Mouse (Mus musculus) olfactory bulb, adult 2 months (tissue): ENCODE data around the gene Idh3g. TPM values are rescaled to one million over a fixed set of nuclear protein-coding genes. Genes with fewer than 3 reads are reported as not detected.

Source experiments
- H3K27ac ChIP-seq: fragments of 200-500 bp; 2 replicates; pipeline ENCODE4 v1.5.1; 2012; ENCODE audit warnings: low read depth, low read length; ENCODE audit not compliant: insufficient read depth
- H3K4me1 ChIP-seq: fragments of 200-500 bp; 2 replicates; pipeline ENCODE4 v1.6.1; 2012; ENCODE audit warnings: low read length; ENCODE audit not compliant: control insufficient read depth, insufficient read depth
- H3K4me3 ChIP-seq: fragments of 200-500 bp; 2 replicates; pipeline ENCODE4 v1.5.1; 2012; ENCODE audit warnings: mild to moderate bottlenecking, low read depth, low read length, moderate library complexity; ENCODE audit not compliant: insufficient read depth
- CTCF ChIP-seq: fragments of 200-500 bp; IDR thresholded peaks from 2 replicates; pipeline ENCODE4 v1.5.1; 2012; ENCODE audit warnings: low read depth, mild to moderate bottlenecking, low read length, moderate library complexity; ENCODE audit not compliant: insufficient read depth
- POLR2A ChIP-seq: fragments of 200-500 bp; IDR thresholded peaks from 2 replicates; pipeline ENCODE4 v1.6.1; 2012; ENCODE audit warnings: mild to moderate bottlenecking, low read depth, low read length, moderate library complexity; ENCODE audit not compliant: insufficient read depth
- WGBS: fragments of 180-500 bp; shearing (Covaris S2); methylation state at CpG from one replicate; pipeline ENCODE4 v1.1.7; 2018; 5-methylcytosine and 5-hydroxymethylcytosine counted together
- polyA plus RNA-seq: library from polyadenylated mRNA; stranded (reverse); fragments of >200 nt; gene quantifications from 2 replicates; pipeline ENCODE4 v1.2.4, GENCODE M21; 2012; ENCODE audit warnings: low replicate concordance; ENCODE audit not compliant: missing spikeins, insufficient read depth, insufficient read length

The Idh3g gene
- polyA plus RNA-seq, 1 experiment, result not detected

DNA sequence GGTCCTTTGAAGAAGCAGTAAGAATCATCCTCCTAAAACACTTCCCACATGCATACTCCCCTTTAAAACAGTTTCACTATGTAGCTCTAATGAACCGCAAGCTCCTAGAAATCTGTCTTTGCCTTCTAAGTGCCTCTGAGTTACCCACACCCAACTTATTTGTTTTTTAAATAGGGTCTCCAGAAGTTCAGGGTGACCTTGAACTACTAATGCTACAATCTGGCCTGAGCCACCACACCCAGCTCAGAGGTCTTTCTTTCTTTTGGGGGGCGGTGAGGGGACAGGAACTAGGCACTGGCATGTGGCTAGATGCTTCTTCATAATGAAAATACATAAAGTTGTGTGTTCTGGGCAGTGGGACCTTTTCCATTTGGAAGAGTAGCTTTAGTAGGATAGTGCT, 10.8 kb upstream of the Idh3g start:
- TF ChIP-seq POLR2A, result no peak
- no peak for TF ChIP-seq CTCF
- Histone ChIP-seq H3K27ac (no peak overlapping the region), H3K4me1 (peaks cover 12% of the 10 kb centered on the region), H3K4me3 (no peak overlapping the region)
- WGBS, result 90% methylated on average over 2 of the region's 2 CpGs

DNA sequence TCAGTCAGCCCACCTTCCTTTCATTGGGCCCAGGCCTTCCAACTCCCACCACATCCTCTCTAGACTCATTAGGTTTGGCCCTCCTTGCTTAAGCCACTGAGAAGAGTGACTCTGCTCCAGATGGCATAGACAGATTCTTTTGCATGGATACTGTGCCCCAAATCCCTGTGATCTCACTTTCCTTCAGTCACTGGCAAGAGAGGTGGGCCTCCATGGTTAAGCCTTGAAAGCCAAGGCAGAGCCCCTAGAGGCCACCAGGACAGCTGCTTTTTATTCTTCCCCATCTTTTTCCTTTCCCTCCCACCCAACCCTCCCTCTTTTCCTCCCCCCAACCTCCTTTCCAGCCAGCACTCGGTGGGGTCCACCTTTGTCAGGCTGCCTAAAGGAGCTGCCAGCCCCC, 6.8 kb upstream of the Idh3g start:
- 20% methylated on average over 1 of the region's 1 CpGs for WGBS
- Histone ChIP-seq H3K4me3 (no peak overlapping the region), H3K4me1 (peaks cover 6% of the 10 kb centered on the region), H3K27ac (no peak overlapping the region)
- TF ChIP-seq CTCF (no peak), POLR2A (no peak)

DNA sequence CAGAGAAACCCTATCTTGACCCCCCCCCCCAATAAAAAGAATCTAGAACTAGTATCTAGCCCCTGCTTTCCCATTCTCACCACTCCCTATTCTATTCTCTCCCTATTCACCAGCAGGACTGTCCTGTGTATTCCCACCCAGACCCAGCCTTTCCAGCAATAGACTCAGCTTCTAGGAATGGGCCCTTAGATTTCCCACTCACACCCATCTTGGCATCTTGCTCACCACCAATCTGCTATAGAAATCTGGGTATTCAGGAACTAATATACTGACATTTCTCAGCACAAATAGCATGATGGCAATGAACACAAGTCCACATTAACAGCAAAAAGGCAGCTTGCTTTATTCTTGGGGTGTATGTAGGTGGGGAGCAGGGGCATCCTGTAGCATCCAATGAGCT, 6.3 kb upstream of the Idh3g start:
- H3K4me3 ChIP-seq, result no peak overlapping the region
- TF ChIP-seq POLR2A (no peak), CTCF (no peak)
- 0 out of 2 replicates have a peak, but pooled peaks cover 6% of the 10 kb centered on the region for H3K4me1 ChIP-seq
- no peak overlapping the region for H3K27ac ChIP-seq

DNA sequence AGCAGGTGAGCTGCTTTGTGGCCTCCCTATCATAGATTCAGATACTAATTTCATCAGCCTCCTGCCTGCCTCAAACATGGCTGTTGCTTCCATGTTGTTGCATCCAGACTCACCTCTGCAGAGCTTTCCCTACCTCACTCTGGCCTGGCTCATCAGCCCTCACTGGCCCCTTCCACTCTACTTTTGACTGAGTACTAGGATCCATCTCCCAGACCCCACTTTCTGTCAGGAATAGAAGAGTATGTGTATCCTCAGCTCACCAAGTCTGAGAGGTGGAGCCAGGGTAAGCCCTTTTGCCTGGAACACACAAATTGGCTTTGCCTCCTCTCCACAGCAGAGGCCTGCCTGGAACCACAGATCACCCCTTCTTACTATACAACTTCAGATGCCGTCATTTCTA, 1.8 kb upstream of the Idh3g start:
- 93% methylated on average over 1 of the region's 1 CpGs for WGBS
- TF ChIP-seq POLR2A (no peak), CTCF (no peak)

DNA sequence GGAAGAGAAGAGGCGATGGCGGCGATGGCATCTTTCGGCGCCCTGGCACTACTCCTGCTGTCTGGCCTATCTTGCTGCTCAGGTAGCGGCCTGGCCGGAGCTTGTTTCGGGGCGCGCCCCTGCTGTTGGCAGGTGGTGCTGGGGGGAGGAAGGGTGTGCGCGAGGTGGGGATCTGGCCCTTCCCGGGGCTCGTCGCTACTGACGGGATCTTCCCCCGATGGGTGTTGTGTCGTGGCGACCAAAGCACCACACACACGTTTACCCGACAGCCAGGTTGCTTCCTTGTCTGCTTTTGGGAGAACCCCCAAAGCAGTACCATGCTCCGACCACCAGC, 495 bp upstream of the Idh3g start:
- 32% methylated on average over 22 of the region's 22 CpGs for WGBS
- Histone ChIP-seq H3K4me1 (0 out of 2 replicates have a peak, but pooled peaks cover 6% of the 10 kb centered on the region), H3K4me3 (peak overlapping the region; percentile 81), H3K27ac (peak overlapping the region; percentile 82)
- TF ChIP-seq POLR2A, result peak; percentile 33; the same call in 1 of the 2 replicates
- TF ChIP-seq CTCF, result no peak

More for the DNA sequence above, 1.8 kb upstream of the Idh3g start:
- Histone ChIP-seq H3K4me3 (no peak overlapping the region), H3K4me1 (0 out of 2 replicates have a peak, but pooled peaks cover 6% of the 10 kb centered on the region), H3K27ac (no peak overlapping the region)

DNA sequence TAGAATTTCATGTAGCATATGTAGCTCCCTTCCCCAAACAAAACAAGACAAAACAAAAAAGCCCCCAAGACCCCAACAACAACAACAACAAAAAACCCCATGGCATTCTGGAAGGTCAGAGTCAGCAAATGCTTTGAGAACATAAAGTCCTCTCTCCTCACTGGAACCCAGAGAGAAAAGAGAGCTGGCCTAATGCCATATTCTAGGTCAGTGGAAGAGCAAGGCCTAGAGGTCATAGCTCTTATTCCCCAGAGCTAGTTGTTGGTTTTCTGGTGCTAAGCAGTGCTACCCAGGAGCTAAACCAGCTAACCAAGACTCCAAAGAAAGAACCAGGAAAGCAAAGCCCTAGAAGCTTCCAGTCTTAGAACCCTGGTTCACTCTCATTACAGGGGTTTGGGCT, 1.0 kb downstream of the Idh3g start:
- Histone ChIP-seq H3K4me1 (0 out of 2 replicates have a peak, but pooled peaks cover 6% of the 10 kb centered on the region), H3K4me3 (peak overlapping the region; percentile 81), H3K27ac (peak overlapping the region; percentile 92; the same call in 1 of the 2 replicates)
- TF ChIP-seq POLR2A, result no peak
- TF ChIP-seq CTCF, result no peak

DNA sequence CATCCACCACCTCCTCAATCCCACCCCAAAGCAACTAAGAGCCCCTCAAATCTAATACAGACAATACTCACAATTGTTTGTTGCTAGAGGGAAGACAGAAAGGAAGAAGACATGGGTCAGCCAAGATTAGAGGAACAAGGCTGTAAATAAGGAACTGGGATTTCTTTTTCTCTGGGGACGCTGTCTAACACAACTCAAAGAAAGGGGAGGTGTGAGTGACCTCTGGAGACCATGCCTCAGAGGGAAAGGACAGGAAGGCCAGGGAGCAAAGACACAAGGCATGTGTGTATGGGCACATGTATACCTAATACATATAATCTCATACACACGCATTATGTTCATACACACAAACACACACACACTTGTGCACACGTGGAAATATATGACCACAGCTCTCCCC, 4.5 kb downstream of the Idh3g start:
- no peak overlapping the region for H3K27ac ChIP-seq
- 85% methylated on average over 3 of the region's 3 CpGs for WGBS
- H3K4me3 ChIP-seq, result no peak overlapping the region
- no peaks in the 10 kb centered on the region for H3K4me1 ChIP-seq
- TF ChIP-seq CTCF, result no peak
- no peak for TF ChIP-seq POLR2A

DNA sequence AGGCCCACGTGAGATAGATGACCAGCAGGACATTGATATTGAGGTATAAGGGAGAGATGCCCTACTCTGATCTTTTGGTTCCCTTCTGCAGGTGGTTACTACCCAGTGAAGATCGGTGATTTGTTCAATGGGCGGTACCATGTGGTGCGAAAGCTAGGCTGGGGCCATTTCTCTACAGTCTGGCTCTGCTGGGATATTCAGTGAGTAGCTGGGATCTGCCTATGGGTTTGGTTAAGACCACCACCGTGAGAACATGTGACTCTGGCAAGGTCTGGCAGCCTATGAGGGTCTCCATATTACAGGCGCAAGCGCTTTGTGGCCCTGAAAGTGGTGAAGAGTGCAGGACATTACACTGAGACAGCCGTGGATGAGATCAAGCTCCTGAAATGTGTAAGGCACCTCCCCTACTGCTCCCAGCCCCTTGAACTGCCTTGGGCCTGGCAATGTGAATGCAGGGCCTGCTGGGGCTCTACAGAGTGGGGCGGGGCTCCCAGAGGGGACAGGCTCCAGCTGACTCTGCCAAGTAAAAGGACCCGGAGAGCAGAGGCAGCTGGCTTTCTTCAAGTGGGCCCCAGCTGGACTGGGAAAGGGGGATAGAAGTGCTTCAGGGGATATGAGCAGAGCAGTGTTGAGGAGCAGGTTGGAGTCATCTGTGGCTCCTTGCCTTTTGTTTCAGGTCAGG, 11.8 kb downstream of the Idh3g start:
- WGBS, result 70% methylated on average over 10 of the region's 10 CpGs
- TF ChIP-seq CTCF, result no peak
- TF ChIP-seq POLR2A, result no peak
- H3K4me1 ChIP-seq, result peaks cover 12% of the 10 kb centered on the region; the same call in 1 of the 2 replicates
- H3K27ac ChIP-seq, result peak overlapping the region; percentile 53; the same call in 1 of the 2 replicates
- H3K4me3 ChIP-seq, result 0 out of 2 replicates have a peak overlapping the region, but pooled peaks have one; percentile 15

DNA sequence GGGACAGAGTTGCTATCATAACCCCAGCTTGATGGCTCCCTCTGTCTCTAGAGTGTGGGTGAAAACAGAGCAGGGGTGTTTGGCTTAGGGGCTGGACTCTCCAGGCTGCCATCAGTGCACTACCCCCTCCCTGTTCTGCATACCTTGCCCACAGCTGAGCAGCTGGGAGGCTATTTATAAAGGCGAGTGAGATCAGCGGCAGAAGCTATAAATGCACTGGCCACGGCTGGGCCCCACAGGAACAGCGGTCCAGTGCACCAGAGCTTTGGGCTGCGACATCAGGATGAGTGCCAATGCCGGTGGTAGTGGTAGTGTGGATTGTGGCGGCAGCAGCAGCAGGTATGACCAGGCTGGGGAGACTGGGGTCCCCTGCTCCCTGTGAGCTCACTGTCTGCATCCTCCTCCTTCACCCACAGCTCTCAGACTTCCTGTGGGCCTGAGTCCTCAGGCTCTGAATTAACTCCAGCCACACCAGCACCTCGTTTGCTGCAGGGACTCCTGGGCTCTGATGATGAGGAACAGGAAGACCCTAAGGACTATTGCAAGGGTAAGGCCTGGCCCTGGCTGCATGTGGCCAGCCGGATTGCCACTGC, 12.4 kb downstream of the Idh3g start, which contains the start of gene Srpk3:
TSS of gene Srpk3 (plus strand) at position 238 of the 593 bp plus-strand sequence.
- TF ChIP-seq CTCF, result no peak
- TF ChIP-seq POLR2A, result no peak
- Histone ChIP-seq H3K27ac (peak within 1 kb of the TSS; percentile 53), H3K4me1 (peaks cover 12% of the 10 kb centered on the region; the same call in 1 of the 2 replicates), H3K4me3 (peak within 1 kb of the TSS; percentile 15; the same call in 1 of the 2 replicates)
- WGBS, result 43% methylated on average over 9 of the region's 9 CpGs

DNA sequence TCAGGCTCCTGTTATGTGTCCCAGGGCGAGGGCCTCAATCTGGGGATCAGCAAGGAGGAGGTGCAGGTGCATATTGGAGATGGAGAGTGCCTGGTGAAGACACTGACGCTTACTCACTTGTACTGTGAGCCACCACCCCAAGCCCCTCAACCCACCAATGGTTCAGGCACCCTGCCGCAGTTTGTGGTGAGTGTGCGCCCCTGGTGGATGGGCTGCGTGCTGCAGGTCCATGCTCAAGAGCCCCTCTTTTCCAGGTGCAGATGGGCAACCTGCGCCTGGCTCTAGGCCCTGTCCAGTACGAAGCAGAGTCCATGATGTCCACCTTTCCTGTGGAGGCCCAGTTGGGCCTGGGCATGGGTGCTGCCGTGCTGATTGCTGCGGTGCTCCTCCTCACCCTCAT, 19.4 kb downstream of the Idh3g start:
- TF ChIP-seq POLR2A (no peak), CTCF (no peak)
- H3K27ac ChIP-seq, result no peak overlapping the region
- H3K4me1 ChIP-seq, result no peaks in the 10 kb centered on the region
- 58% methylated on average over 9 of the region's 9 CpGs for WGBS
- H3K4me3 ChIP-seq, result no peak overlapping the region
